Mouse (Mus musculus): ENCODE measurements around the gene Mpzl3. TPM values are rescaled to one million over a fixed set of nuclear protein-coding genes. Genes with fewer than 3 reads are reported as not detected.
A peak's percentile ranks its signal among the peaks of the same experiment; 100 is the strongest.

The Mpzl3 gene
- polyA plus RNA-seq, 1 experiment from 2014 or later, result 1.7 TPM

DNA sequence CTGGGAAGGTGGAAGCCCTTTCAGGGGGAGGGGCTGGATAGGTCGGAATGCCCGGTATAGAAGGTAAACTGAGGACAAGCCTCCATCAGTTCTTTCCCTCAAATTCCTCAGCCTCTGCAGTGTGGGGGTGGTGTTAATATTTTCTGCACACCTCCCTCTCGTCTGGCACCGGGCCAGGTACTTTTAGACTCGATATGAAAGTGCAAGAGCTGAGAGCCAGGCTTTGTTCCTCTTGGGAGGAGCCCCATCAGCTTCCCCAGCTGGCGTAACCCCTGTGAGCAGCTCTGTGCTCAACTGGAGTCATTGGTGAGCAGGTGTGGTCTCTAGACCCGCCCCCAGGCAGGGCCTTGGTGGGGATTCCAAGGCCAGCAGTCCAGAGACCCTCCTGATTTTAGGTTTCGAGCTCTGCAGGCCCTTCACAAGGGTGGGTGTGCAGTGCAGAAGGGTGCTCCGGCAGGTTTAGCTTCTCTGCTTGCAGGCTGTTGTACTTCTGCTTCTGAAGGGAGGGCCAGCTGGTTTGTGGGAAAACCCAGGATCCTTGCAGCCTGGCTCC is 67.3 kb downstream of the Mpzl3 start:
- H3K9me3 ChIP-seq, result no peaks in the 10 kb centered on the region
- ATAC-seq (ENCODE audit: extremely low read depth, insufficient number of reproducible peaks, low FRiP score, low TSS enrichment), result no peak
- peak overlapping the region; percentile 31 for H3K4me3 ChIP-seq
- peak overlapping the region; percentile 61 for H3K9ac ChIP-seq
- peak overlapping the region; percentile 70 for H3K4me2 ChIP-seq
- H3K27ac ChIP-seq (replicated peaks), result no peak overlapping the region
- H3K4me1 ChIP-seq, result peaks cover 21% of the 10 kb centered on the region
- H3K36me3 ChIP-seq, result 0 out of 2 replicates have a peak, but pooled peaks cover 8% of the 10 kb centered on the region
- H3K27me3 ChIP-seq (replicated peaks), result peaks cover 27% of the 10 kb centered on the region
- 17% methylated on average over 9 of the region's 9 CpGs for WGBS

DNA sequence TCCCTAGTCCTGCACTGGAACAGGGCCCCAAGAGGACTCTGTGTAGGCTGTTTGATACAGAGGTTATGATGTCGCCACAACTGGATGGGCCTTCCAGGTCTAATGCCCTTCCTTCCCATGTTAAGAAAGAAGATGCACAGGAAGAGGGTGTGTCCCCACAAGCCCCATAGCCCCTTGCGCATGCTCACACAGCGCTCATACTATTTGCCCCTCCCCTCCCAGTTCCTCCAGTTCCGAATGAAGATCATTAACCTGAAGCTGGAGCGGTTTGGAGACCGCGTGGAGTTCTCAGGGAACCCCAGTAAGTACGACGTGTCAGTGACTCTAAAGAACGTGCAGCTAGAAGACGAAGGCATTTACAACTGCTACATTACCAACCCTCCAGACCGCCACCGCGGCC is 70.2 kb downstream of the Mpzl3 start:
- Histone ChIP-seq H3K4me1 (peaks cover 10% of the 10 kb centered on the region), H3K9me3 (no peaks in the 10 kb centered on the region), H3K9ac (no peak overlapping the region), H3K27ac (replicated peaks) (no peak overlapping the region), H3K36me3 (0 out of 2 replicates have a peak, but pooled peaks cover 8% of the 10 kb centered on the region), H3K27me3 (replicated peaks) (peaks cover 38% of the 10 kb centered on the region), H3K4me3 (no peak overlapping the region), H3K4me2 (no peak overlapping the region)
- 84% methylated on average over 14 of the region's 14 CpGs for WGBS
- ATAC-seq (ENCODE audit: extremely low read depth, insufficient number of reproducible peaks, low FRiP score, low TSS enrichment), result no peak

DNA sequence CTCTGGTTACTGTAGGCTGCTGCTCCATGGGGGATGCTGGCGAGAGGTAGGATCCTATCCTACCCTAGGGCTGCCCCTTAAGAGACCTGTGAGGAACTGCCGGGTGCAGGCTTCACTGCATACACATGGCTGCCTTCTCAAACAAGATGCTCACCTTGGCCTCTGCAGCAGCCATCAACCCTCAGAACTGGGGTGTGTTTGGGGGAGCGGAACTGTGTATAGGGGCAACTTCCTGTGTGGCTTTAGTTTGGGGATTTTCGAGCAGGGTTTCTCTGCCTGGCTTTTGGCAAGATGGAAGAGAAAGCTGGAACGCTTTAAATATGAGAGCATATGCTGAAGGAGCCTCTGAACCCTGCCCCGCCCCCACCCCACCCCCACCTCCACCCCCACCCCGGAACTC is 72.0 kb downstream of the Mpzl3 start:
- 47% methylated on average over 7 of the region's 7 CpGs for WGBS
- H3K27me3 ChIP-seq (replicated peaks), result peaks cover 43% of the 10 kb centered on the region
- H3K4me2 ChIP-seq, result no peak overlapping the region
- no peak overlapping the region for H3K9ac ChIP-seq
- H3K36me3 ChIP-seq, result 0 out of 2 replicates have a peak, but pooled peaks cover 8% of the 10 kb centered on the region
- ATAC-seq (ENCODE audit: extremely low read depth, insufficient number of reproducible peaks, low FRiP score, low TSS enrichment), result no peak
- H3K4me3 ChIP-seq, result no peak overlapping the region
- no peak overlapping the region for H3K27ac ChIP-seq (replicated peaks)
- no peaks in the 10 kb centered on the region for H3K9me3 ChIP-seq
- H3K4me1 ChIP-seq, result peaks cover 8% of the 10 kb centered on the region

Other genes starting within 250 kb of the Mpzl3 start
- gene Kmt2a, start 173.9 kb upstream of the Mpzl3 start, polyA plus RNA-seq (2015; fragmentation: Nextera tagmentation; extraction: Ambion mirVana), result 6.1 and 6.5 TPM in 2 replicates
- gene Atp5l, start 134.4 kb upstream of the Mpzl3 start, polyA plus RNA-seq (2015; fragmentation: Nextera tagmentation; extraction: Ambion mirVana), result 1,009 and 1,200 TPM in 2 replicates
- gene Ube4a, start 89.6 kb upstream of the Mpzl3 start, polyA plus RNA-seq (2015; fragmentation: Nextera tagmentation; extraction: Ambion mirVana), result 15.9 and 17.4 TPM in 2 replicates
- gene Cd3g, start 74.8 kb upstream of the Mpzl3 start, polyA plus RNA-seq (2015; fragmentation: Nextera tagmentation; extraction: Ambion mirVana), result 1.9 TPM in 1 of 2 replicates, not detected in the other
- gene Cd3d, start 73.4 kb upstream of the Mpzl3 start, polyA plus RNA-seq (2015; fragmentation: Nextera tagmentation; extraction: Ambion mirVana), result 0.45 TPM in 1 of 2 replicates, not detected in the other
- 0.55 TPM in 1 of 2 replicates, not detected in the other for gene Cd3e, start 45.6 kb upstream of the Mpzl3 start, polyA plus RNA-seq (2015; fragmentation: Nextera tagmentation; extraction: Ambion mirVana)
- 1.3 and 1.5 TPM in 2 replicates for gene Mpzl2, start 15.4 kb upstream of the Mpzl3 start, polyA plus RNA-seq (2015; fragmentation: Nextera tagmentation; extraction: Ambion mirVana)
- 0.17 and 0.23 TPM in 2 replicates for gene Jaml, start 24.0 kb downstream of the Mpzl3 start, polyA plus RNA-seq (2015; fragmentation: Nextera tagmentation; extraction: Ambion mirVana)
- gene Scn2b, start 62.6 kb downstream of the Mpzl3 start, polyA plus RNA-seq (2015; fragmentation: Nextera tagmentation; extraction: Ambion mirVana), result 1.5 and 2.1 TPM in 2 replicates
- 0.17 and 0.44 TPM in 2 replicates for gene Scn4b, start 83.2 kb downstream of the Mpzl3 start, polyA plus RNA-seq (2015; fragmentation: Nextera tagmentation; extraction: Ambion mirVana)
- not detected in 2 replicates for gene BC049352, start 126.8 kb downstream of the Mpzl3 start, polyA plus RNA-seq (2015; fragmentation: Nextera tagmentation; extraction: Ambion mirVana)
- 0.19 TPM in 1 of 2 replicates, not detected in the other for gene Tmprss4, start 148.9 kb downstream of the Mpzl3 start, polyA plus RNA-seq (2015; fragmentation: Nextera tagmentation; extraction: Ambion mirVana)
- gene Il10ra, start 214.0 kb downstream of the Mpzl3 start, polyA plus RNA-seq (2015; fragmentation: Nextera tagmentation; extraction: Ambion mirVana), result 0.55 and 0.62 TPM in 2 replicates